Mouse (Mus musculus) lung, adult 2 months (tissue): ENCODE results near the gene H60b.

ENCODE experiments used
- CTCF ChIP-seq: fragments of 200-500 bp; IDR thresholded peaks from 2 replicates; pipeline ENCODE4 v1.5.1; 2011; ENCODE audit warnings: mild to moderate bottlenecking, low read length, control low read depth; ENCODE audit not compliant: insufficient read depth
- POLR2A ChIP-seq: fragments of 200-500 bp; IDR thresholded peaks from 2 replicates; pipeline ENCODE4 v1.6.1; 2011; ENCODE audit warnings: low read depth, mild to moderate bottlenecking, control low read depth, low read length, borderline replicate concordance; ENCODE audit errors: extremely low read depth

GRCm38 (mm10) chr10:22305801-22306200 lies 147.4 kb downstream of the H60b start:
- TF ChIP-seq CTCF (no peak), POLR2A (no peak)
